Mouse (Mus musculus) neural tube, embryonic 14.5 days (tissue): ENCODE measurements around the gene Ccdc183. TPM values are rescaled to one million over a fixed set of nuclear protein-coding genes. Genes with fewer than 3 reads are reported as not detected.

Experiments
- ATAC-seq: fragments of 200-750 bp; cut with Nextera tagmentation; 2 replicates; pipeline ENCODE4 v1.8.0; 2017; ENCODE audit warnings: low read depth, mild to moderate bottlenecking, moderate TSS enrichment, moderate library complexity
- H3K27ac ChIP-seq: fragments of 300-500 bp; sonication (generic); 2 replicates; pipeline ENCODE4 v1.5.1; 2014; ENCODE audit warnings: low read depth, mild to moderate bottlenecking, control low read depth, low read length, moderate library complexity, mixed read lengths
- H3K27me3 ChIP-seq: fragments of 300-500 bp; sonication (generic); 2 replicates; pipeline ENCODE4 v1.6.1; 2014; ENCODE audit warnings: low read length; ENCODE audit not compliant: control insufficient read depth, insufficient read depth
- H3K36me3 ChIP-seq: fragments of 300-500 bp; sonication (generic); 2 replicates; pipeline ENCODE4 v1.6.1; 2014; ENCODE audit warnings: low read length, mixed read lengths; ENCODE audit not compliant: control insufficient read depth, insufficient read depth
- H3K4me1 ChIP-seq: fragments of 300-500 bp; sonication (generic); 2 replicates; pipeline ENCODE4 v1.6.1; 2014; ENCODE audit warnings: low read length; ENCODE audit not compliant: control insufficient read depth, insufficient read depth
- H3K4me2 ChIP-seq: fragments of 300-500 bp; sonication (generic); 2 replicates; pipeline ENCODE4 v1.6.1; 2014; ENCODE audit warnings: mild to moderate bottlenecking, low read depth, low read length, control low read depth
- H3K4me3 ChIP-seq: fragments of 300-500 bp; sonication (generic); 2 replicates; pipeline ENCODE4 v1.5.1; 2014; ENCODE audit warnings: low read depth, low read length, control low read depth, mixed read lengths
- H3K9ac ChIP-seq: fragments of 300-500 bp; sonication (generic); replicated peaks from 2 replicates; pipeline ENCODE4 v1.6.1; 2014; ENCODE audit warnings: low read depth, mild to moderate bottlenecking, control low read depth, low read length, mixed read lengths
- H3K9me3 ChIP-seq: fragments of 300-500 bp; sonication (generic); 2 replicates; pipeline ENCODE4 v1.6.1; 2016; ENCODE audit warnings: low read length; ENCODE audit not compliant: control insufficient read depth
- WGBS: fragments of 180-500 bp; shearing (Covaris S2); extraction: QIAGEN DNeasy Blood & Tissue Kit; methylation state at CpG from one replicate; pipeline ENCODE4 v1.1.7; 2014; 5-methylcytosine and 5-hydroxymethylcytosine counted together
- polyA plus RNA-seq: library from polyadenylated mRNA; unstranded; fragments of >200 nt; fragmentation: Nextera tagmentation; extraction: Ambion mirVana; gene quantifications from 2 replicates; pipeline ENCODE4 v1.2.1, GENCODE M21; 2014

The Ccdc183 gene
- 0.33 and 0.43 TPM in 2 replicates for polyA plus RNA-seq

GRCm38 (mm10) chr2:25617578-25617977 lies at the start of gene Ccdc183:
Gene Ccdc183 (minus strand): TSS chr2:25617678.
- Histone ChIP-seq H3K4me3 (no peak within 1 kb of the TSS), H3K27me3 (peaks cover 13% of the 10 kb centered on the region; the same call in 1 of the 2 replicates), H3K4me1 (0 out of 2 replicates have a peak, but pooled peaks cover 3% of the 10 kb centered on the region), H3K27ac (no peak within 1 kb of the TSS), H3K9me3 (no peaks in the 10 kb centered on the region), H3K36me3 (no peaks in the 10 kb centered on the region), H3K9ac (no peak within 1 kb of the TSS), H3K4me2 (no peak within 1 kb of the TSS)
- 87% methylated on average over 3 of the region's 3 CpGs for WGBS
- ATAC-seq: no peak

GRCm38 (mm10) chr2:25666516-25666915 lies 49.0 kb upstream of the Ccdc183 start:
- ATAC-seq: no peak
- 78% methylated on average over 1 of the region's 1 CpGs for WGBS
- no peak overlapping the region for H3K27ac ChIP-seq
- no peaks in the 10 kb centered on the region for H3K36me3 ChIP-seq
- H3K4me1 ChIP-seq: no peaks in the 10 kb centered on the region
- H3K27me3 ChIP-seq: no peaks in the 10 kb centered on the region
- H3K4me2 ChIP-seq: no peak overlapping the region
- H3K4me3 ChIP-seq: no peak overlapping the region
- H3K9ac ChIP-seq: no peak overlapping the region
- H3K9me3 ChIP-seq: no peaks in the 10 kb centered on the region

- 89% methylated on average over 5 of the region's 5 CpGs for WGBS
- H3K9me3 ChIP-seq: no peaks in the 10 kb centered on the region
- no peaks in the 10 kb centered on the region for H3K27me3 ChIP-seq
- H3K4me3 ChIP-seq: no peak overlapping the region
- no peak overlapping the region for H3K9ac ChIP-seq
- no peak overlapping the region for H3K27ac ChIP-seq
- ATAC-seq: no peak
- H3K4me2 ChIP-seq: no peak overlapping the region
- H3K36me3 ChIP-seq: no peaks in the 10 kb centered on the region
- no peaks in the 10 kb centered on the region for H3K4me1 ChIP-seq
These were observed 46.6 kb upstream of the Ccdc183 start for GRCm38 (mm10) chr2:25664125-25664524.

GRCm38 (mm10) chr2:25663511-25663910 lies 46.0 kb upstream of the Ccdc183 start:
- Histone ChIP-seq H3K4me1 (no peaks in the 10 kb centered on the region), H3K36me3 (no peaks in the 10 kb centered on the region), H3K9me3 (no peaks in the 10 kb centered on the region), H3K4me2 (no peak overlapping the region), H3K27ac (no peak overlapping the region), H3K9ac (no peak overlapping the region), H3K4me3 (no peak overlapping the region), H3K27me3 (no peaks in the 10 kb centered on the region)
- WGBS: 54% methylated on average over 1 of the region's 1 CpGs
- ATAC-seq: no peak

GRCm38 (mm10) chr2:25661245-25661970 lies 43.9 kb upstream of the Ccdc183 start:
- WGBS: 88% methylated on average over 6 of the region's 6 CpGs
- H3K9ac ChIP-seq: no peak overlapping the region
- no peak overlapping the region for H3K4me3 ChIP-seq
- no peaks in the 10 kb centered on the region for H3K27me3 ChIP-seq
- H3K4me2 ChIP-seq: no peak overlapping the region
- H3K36me3 ChIP-seq: no peaks in the 10 kb centered on the region
- no peak overlapping the region for H3K27ac ChIP-seq
- H3K4me1 ChIP-seq: no peaks in the 10 kb centered on the region
- ATAC-seq: no peak
- H3K9me3 ChIP-seq: no peaks in the 10 kb centered on the region

- WGBS: 86% methylated on average over 8 of the region's 8 CpGs
- H3K27me3 ChIP-seq: no peaks in the 10 kb centered on the region
- ATAC-seq: no peak
These were observed 42.8 kb upstream of the Ccdc183 start for GRCm38 (mm10) chr2:25660279-25660678.

GRCm38 (mm10) chr2:25657652-25658051 lies 40.2 kb upstream of the Ccdc183 start, which contains the start of gene Lcn5:
Gene Lcn5 (plus strand): TSS chr2:25657952.
- Histone ChIP-seq H3K9me3 (no peaks in the 10 kb centered on the region), H3K27me3 (no peaks in the 10 kb centered on the region), H3K27ac (no peak within 1 kb of the TSS), H3K9ac (no peak within 1 kb of the TSS), H3K4me1 (no peaks in the 10 kb centered on the region), H3K4me2 (no peak within 1 kb of the TSS), H3K36me3 (no peaks in the 10 kb centered on the region), H3K4me3 (no peak within 1 kb of the TSS)
- ATAC-seq: no peak

More at GRCm38 (mm10) chr2:25660279-25660678, 42.8 kb upstream of the Ccdc183 start:
- Histone ChIP-seq H3K4me2 (no peak overlapping the region), H3K27ac (no peak overlapping the region), H3K4me3 (no peak overlapping the region), H3K9ac (no peak overlapping the region), H3K9me3 (no peaks in the 10 kb centered on the region), H3K36me3 (no peaks in the 10 kb centered on the region), H3K4me1 (no peaks in the 10 kb centered on the region)

- Histone ChIP-seq H3K27me3 (no peaks in the 10 kb centered on the region), H3K9me3 (no peaks in the 10 kb centered on the region), H3K36me3 (no peaks in the 10 kb centered on the region), H3K4me2 (no peak overlapping the region), H3K4me1 (no peaks in the 10 kb centered on the region), H3K4me3 (no peak overlapping the region), H3K27ac (no peak overlapping the region), H3K9ac (no peak overlapping the region)
- WGBS: 79% methylated on average over 4 of the region's 4 CpGs
- ATAC-seq: no peak
These were observed 39.8 kb upstream of the Ccdc183 start for GRCm38 (mm10) chr2:25657246-25657645.

- H3K9me3 ChIP-seq: no peaks in the 10 kb centered on the region
- H3K27ac ChIP-seq: no peak overlapping the region
- H3K27me3 ChIP-seq: no peaks in the 10 kb centered on the region
- no peak overlapping the region for H3K4me3 ChIP-seq
- ATAC-seq: no peak
- no peak overlapping the region for H3K9ac ChIP-seq
- H3K4me1 ChIP-seq: no peaks in the 10 kb centered on the region
- no peaks in the 10 kb centered on the region for H3K36me3 ChIP-seq
- no peak overlapping the region for H3K4me2 ChIP-seq
- 82% methylated on average over 4 of the region's 4 CpGs for WGBS
These were observed 39.2 kb upstream of the Ccdc183 start for GRCm38 (mm10) chr2:25656691-25657090.
